Mouse (Mus musculus) liver, embryonic 14.5 days (tissue): ENCODE results near the gene Med15. TPM values are rescaled to one million over a fixed set of nuclear protein-coding genes. Genes with fewer than 3 reads are reported as not detected.

Experiments used
- ATAC-seq: fragments of 200-750 bp; cut with Nextera tagmentation; 2 replicates; pipeline ENCODE4 v1.8.0; 2017; ENCODE audit warnings: moderate number of reproducible peaks, mild to moderate bottlenecking, moderate library complexity; ENCODE audit not compliant: insufficient read depth
- DNase-seq, 3 experiments: peaks; one replicate each; pipeline ENCODE4 v3.0.0-alpha.2; 2012 to 2013; ENCODE audit warnings: low read depth in 3 of 3, low spot score in 3 of 3
- H3K27ac ChIP-seq: fragments of 300-500 bp; sonication (generic); 2 replicates; pipeline ENCODE4 v1.5.1; 2014; ENCODE audit warnings: moderate library complexity, mild to moderate bottlenecking, control low read depth, inconsistent platforms
- H3K27me3 ChIP-seq: fragments of 300-500 bp; sonication (generic); 2 replicates; pipeline ENCODE4 v1.6.1; 2014; ENCODE audit warnings: mild to moderate bottlenecking, low read length, moderate library complexity; ENCODE audit not compliant: control insufficient read depth, insufficient read depth
- H3K36me3 ChIP-seq: fragments of 300-500 bp; sonication (generic); replicated peaks from 2 replicates; pipeline ENCODE4 v1.6.1; 2014; ENCODE audit warnings: low read depth; ENCODE audit not compliant: control insufficient read depth, insufficient read depth
- H3K4me1 ChIP-seq, 2 experiments: fragments of 200-500 bp in 1 of 2; fragments of 300-500 bp in 1 of 2; sonication (generic) in 1 of 2; replicated peaks; 2 replicates each; pipeline ENCODE4 v1.6.1; 2012 to 2014; ENCODE audit warnings: antibody characterized with exemption in 1 of 2, inconsistent platforms in 1 of 2, low read length in 1 of 2; ENCODE audit not compliant: control insufficient read depth in 2 of 2, insufficient read depth in 2 of 2
- H3K4me2 ChIP-seq: fragments of 300-500 bp; sonication (generic); 2 replicates; pipeline ENCODE4 v1.6.1; 2014; ENCODE audit warnings: low read depth, mild to moderate bottlenecking, control low read depth, moderate library complexity
- H3K4me3 ChIP-seq, 2 experiments: fragments of 200-500 bp in 1 of 2; fragments of 300-500 bp in 1 of 2; sonication (generic) in 1 of 2; 2 replicates each; pipeline ENCODE4 v1.5.1; 2012 to 2014; ENCODE audit warnings: low read depth in 2 of 2, low read length in 2 of 2, mild to moderate bottlenecking in 2 of 2, control low read depth in 1 of 2, inconsistent platforms in 1 of 2, moderate library complexity in 1 of 2; ENCODE audit not compliant: insufficient read depth in 1 of 2
- H3K9ac ChIP-seq: fragments of 300-500 bp; sonication (generic); replicated peaks from 2 replicates; pipeline ENCODE4 v1.6.1; 2014; ENCODE audit warnings: mild to moderate bottlenecking, control low read depth, moderate library complexity
- H3K9me3 ChIP-seq: fragments of 300-500 bp; sonication (generic); 2 replicates; pipeline ENCODE4 v1.6.1; 2016; ENCODE audit warnings: low read length, mixed read lengths; ENCODE audit not compliant: control insufficient read depth
- CTCF ChIP-seq: IDR thresholded peaks from 2 replicates; pipeline ENCODE4 v1.5.1; 2016; ENCODE audit warnings: antibody characterized with exemption, low read depth, control low read depth
- EP300 ChIP-seq: IDR thresholded peaks from 2 replicates; pipeline ENCODE4 v1.6.1; 2016; ENCODE audit warnings: antibody characterized with exemption, low read depth
- WGBS: fragments of 180-500 bp; shearing (Covaris S2); extraction: QIAGEN DNeasy Blood & Tissue Kit; methylation state at CpG from one replicate; pipeline ENCODE4 v1.1.7; 2014; ENCODE audit not compliant: insufficient replicate concordance; 5-methylcytosine and 5-hydroxymethylcytosine counted together
- polyA plus RNA-seq, 2 experiments: library from polyadenylated mRNA; depleted of rRNA in 1 of 2; stranded (reverse) in 1 of 2; unstranded in 1 of 2; fragments of >200 nt; fragmentation: Nextera tagmentation in 1 of 2; extraction: Ambion mirVana in 1 of 2; gene quantifications; 2 replicates each; pipeline versions ENCODE4 v1.2.1 to v1.2.3; 2012 to 2014

Gene Med15
- polyA plus RNA-seq, 2 experiments = 11.4 to 18.0 TPM

GRCm38 (mm10) chr16:17721822-17722460, 10.8 kb downstream of the Med15 start:
- TF ChIP-seq EP300 (no peak), CTCF (no peak)
- no peaks in the 10 kb centered on the region for H3K27me3 ChIP-seq
- WGBS = 1% methylated on average over 10 of the region's 10 CpGs
- DNase-seq (no peak), ATAC-seq (no peak)
- peak overlapping the region; percentile 83 for H3K9ac ChIP-seq
- peak overlapping the region; percentile 9 for H3K27ac ChIP-seq
- H3K36me3 ChIP-seq = peaks cover 2% of the 10 kb centered on the region; the same call in 1 of the 2 replicates
- no peaks in the 10 kb centered on the region for H3K9me3 ChIP-seq
- H3K4me3 ChIP-seq = peak overlapping the region; percentile 74 to 80
- H3K4me1 ChIP-seq = peaks cover 7 to 20% of the 10 kb centered on the region in 2 experiments; a peak in 3 of 4 replicates
- peak overlapping the region; percentile 90 for H3K4me2 ChIP-seq

GRCm38 (mm10) chr16:17721114-17721808, 11.4 kb downstream of the Med15 start:
- H3K9me3 ChIP-seq = no peaks in the 10 kb centered on the region
- H3K27me3 ChIP-seq = no peaks in the 10 kb centered on the region
- TF ChIP-seq EP300 = no peak
- H3K9ac ChIP-seq = peak overlapping the region; percentile 83
- peaks cover 7 to 16% of the 10 kb centered on the region in 2 experiments; a peak in 3 of 4 replicates for H3K4me1 ChIP-seq
- peak overlapping the region; percentile 74 to 80 for H3K4me3 ChIP-seq
- DNase-seq (no peak), ATAC-seq (no peak)
- H3K4me2 ChIP-seq = peak overlapping the region; percentile 90
- H3K36me3 ChIP-seq = peaks cover 2% of the 10 kb centered on the region; the same call in 1 of the 2 replicates
- WGBS = 44% methylated on average over 9 of the region's 9 CpGs
- no peak overlapping the region for H3K27ac ChIP-seq

- 76% methylated on average over 1 of the region's 1 CpGs for WGBS
Observed at GRCm38 (mm10) chr16:17717791-17718190, 14.9 kb downstream of the Med15 start.

GRCm38 (mm10) chr16:17707541-17707940, 25.1 kb downstream of the Med15 start:
- Histone ChIP-seq H3K9ac (no peak overlapping the region), H3K27ac (no peak overlapping the region), H3K4me3 (no peak overlapping the region), H3K4me2 (no peak overlapping the region), H3K9me3 (no peaks in the 10 kb centered on the region), H3K36me3 (peaks cover 1% of the 10 kb centered on the region), H3K27me3 (no peaks in the 10 kb centered on the region), H3K4me1 (no peaks in the 10 kb centered on the region; a peak in 1 of 4 replicates)
- 87% methylated on average over 1 of the region's 1 CpGs for WGBS
- ATAC-seq = no peak
- no peak for TF ChIP-seq EP300
- no peak for TF ChIP-seq CTCF
- DNase-seq = no peak

More at GRCm38 (mm10) chr16:17717791-17718190, 14.9 kb downstream of the Med15 start:
- no peak overlapping the region for H3K27ac ChIP-seq
- no peaks in the 10 kb centered on the region for H3K27me3 ChIP-seq
- no peak for TF ChIP-seq EP300
- no peak for TF ChIP-seq CTCF
- no peak overlapping the region for H3K9ac ChIP-seq
- no peak overlapping the region for H3K4me3 ChIP-seq
- ATAC-seq (no peak), DNase-seq (no peak)
- H3K36me3 ChIP-seq = peaks cover 6% of the 10 kb centered on the region; the same call in 1 of the 2 replicates
- H3K9me3 ChIP-seq = no peaks in the 10 kb centered on the region
- H3K4me2 ChIP-seq = no peak overlapping the region
- peaks cover 7 to 16% of the 10 kb centered on the region in 2 experiments; a peak in 3 of 4 replicates for H3K4me1 ChIP-seq

- H3K9ac ChIP-seq = no peak overlapping the region
- H3K4me1 ChIP-seq = peaks cover 0 to 2% of the 10 kb centered on the region in 2 experiments; a peak in 1 of 4 replicates
- no peaks in the 10 kb centered on the region for H3K27me3 ChIP-seq
- 58% methylated on average over 2 of the region's 2 CpGs for WGBS
- TF ChIP-seq CTCF (no peak), EP300 (no peak)
- no peak overlapping the region for H3K4me3 ChIP-seq
- H3K36me3 ChIP-seq = peaks cover 11% of the 10 kb centered on the region
- no peak overlapping the region for H3K27ac ChIP-seq
- no peak for ATAC-seq
- DNase-seq = no peak
- H3K4me2 ChIP-seq = no peak overlapping the region
- H3K9me3 ChIP-seq = no peaks in the 10 kb centered on the region
Observed at GRCm38 (mm10) chr16:17701043-17701405, 31.7 kb downstream of the Med15 start.
